Mouse (Mus musculus) CH12.LX (cell line): ENCODE measurements around the gene Fars2.

Experiments
- CHD1 ChIP-seq: IDR thresholded peaks from 2 replicates; pipeline ENCODE4 v1.6.1; 2012; ENCODE audit warnings: low read depth, low read length, improper control_type of control experiment, inconsistent platforms
- CHD2 ChIP-seq: IDR thresholded peaks from 2 replicates; pipeline ENCODE4 v1.6.1; 2011; ENCODE audit warnings: low read length, improper control_type of control experiment
- E2F4 ChIP-seq: IDR thresholded peaks from 2 replicates; pipeline ENCODE4 v1.6.1; 2011; ENCODE audit warnings: low read depth, low read length, improper control_type of control experiment; ENCODE audit not compliant: insufficient replicate concordance
- MAX ChIP-seq: IDR thresholded peaks from 2 replicates; pipeline ENCODE4 v1.6.1; 2011; ENCODE audit warnings: low read length, improper control_type of control experiment
- MYC ChIP-seq: IDR thresholded peaks from 2 replicates; pipeline ENCODE4 v1.6.1; 2011; ENCODE audit warnings: low read depth, mild to moderate bottlenecking, improper control_type of control experiment, low read length
- POLR2A ChIP-seq: IDR thresholded peaks from 2 replicates; pipeline ENCODE4 v1.6.1; 2011; ENCODE audit warnings: low read depth, mild to moderate bottlenecking, improper control_type of control experiment, low read length
- USF1 ChIP-seq: IDR thresholded peaks from 2 replicates; pipeline ENCODE4 v1.6.1; 2014; ENCODE audit warnings: low read depth, mild to moderate bottlenecking, inconsistent platforms, low read length, improper control_type of control experiment
- ZMIZ1 ChIP-seq: IDR thresholded peaks from 2 replicates; pipeline ENCODE4 v1.6.1; 2012; ENCODE audit warnings: low read depth, mild to moderate bottlenecking, inconsistent platforms, low read length, improper control_type of control experiment

DNA sequence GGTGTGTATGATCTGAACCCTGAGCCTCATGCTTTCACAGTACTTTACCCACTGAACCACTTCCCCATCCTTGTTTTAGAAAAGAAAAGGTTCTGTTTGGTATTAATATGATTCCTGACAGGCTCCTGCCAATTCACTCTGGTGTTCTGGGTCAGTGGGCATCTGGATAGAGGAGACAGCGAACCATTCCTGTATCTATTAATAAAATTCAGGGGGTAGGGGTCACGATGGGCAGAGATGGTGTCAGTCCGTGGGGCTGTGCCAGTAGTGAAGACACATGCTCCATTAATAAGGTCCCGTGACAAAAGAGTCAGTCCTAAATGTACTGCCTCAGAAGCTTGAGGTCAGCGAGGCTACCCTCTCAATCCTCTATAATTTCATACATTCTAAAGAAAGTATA, 4.0 kb upstream of the Fars2 start:
- TF ChIP-seq USF1 (no peak), CHD1 (no peak), ZMIZ1 (no peak), MYC (no peak), CHD2 (no peak), E2F4 (no peak), MAX (no peak), POLR2A (no peak)
